Mouse (Mus musculus) MEL (cell line): ENCODE measurements around the gene Cdkl5.

Experiments
- BHLHE40 ChIP-seq: IDR thresholded peaks from 2 replicates; pipeline ENCODE4 v1.6.1; 2012; ENCODE audit warnings: low read depth, mild to moderate bottlenecking, inconsistent platforms, low read length, improper control_type of control experiment, borderline replicate concordance
- CTCF ChIP-seq, 3 experiments: IDR thresholded peaks in 2 of 3; conservative IDR thresholded peaks in 1 of 3; 2 replicates each; pipeline ENCODE4 v1.5.1; 2011 to 2012; ENCODE audit warnings: low read length in 3 of 3, low read depth in 2 of 3, mild to moderate bottlenecking in 2 of 3, improper control_type of control experiment in 1 of 3, inconsistent platforms in 1 of 3, mixed read lengths in 1 of 3, moderate library complexity in 1 of 3; ENCODE audit not compliant: control insufficient read depth in 1 of 3, insufficient read depth in 1 of 3, poor library complexity in 1 of 3, severe bottlenecking in 1 of 3
- E2F4 ChIP-seq: IDR thresholded peaks from 2 replicates; pipeline ENCODE4 v1.6.1; 2011; ENCODE audit warnings: low read depth, low read length, improper control_type of control experiment, borderline replicate concordance
- EP300 ChIP-seq, 2 experiments: IDR thresholded peaks; 2 replicates each; pipeline ENCODE4 v1.6.1; 2011; ENCODE audit warnings: improper control_type of control experiment in 2 of 2, low read length in 2 of 2, low read depth in 1 of 2, mild to moderate bottlenecking in 1 of 2
- GATA1 ChIP-seq: IDR thresholded peaks from 2 replicates; pipeline ENCODE4 v1.6.1; 2011; ENCODE audit warnings: low read depth, low read length, improper control_type of control experiment
- NRF1 ChIP-seq: IDR thresholded peaks from 2 replicates; pipeline ENCODE4 v1.6.1; 2014; ENCODE audit warnings: low read depth, mild to moderate bottlenecking, inconsistent platforms, low read length, improper control_type of control experiment, moderate library complexity; ENCODE audit not compliant: poor library complexity, insufficient read depth, severe bottlenecking
- POLR2A ChIP-seq, 2 experiments: IDR thresholded peaks; 2 replicates each; pipeline ENCODE4 v1.6.1; 2011 to 2012; ENCODE audit warnings: low read length in 2 of 2, mild to moderate bottlenecking in 2 of 2, control low read depth in 1 of 2, improper control_type of control experiment in 1 of 2, low read depth in 1 of 2, moderate library complexity in 1 of 2; ENCODE audit not compliant: control insufficient read depth in 1 of 2, insufficient read depth in 1 of 2, poor library complexity in 1 of 2
- POLR2AphosphoS2 ChIP-seq: IDR thresholded peaks from 2 replicates; pipeline ENCODE4 v1.6.1; 2011; ENCODE audit warnings: low read length, improper control_type of control experiment
- POLR2AphosphoS5 ChIP-seq: IDR thresholded peaks from 2 replicates; pipeline ENCODE4 v1.6.1; 2012; ENCODE audit warnings: low read depth, borderline replicate concordance, mild to moderate bottlenecking, inconsistent platforms, low read length, moderate library complexity, mixed read lengths
- RCOR1 ChIP-seq: IDR thresholded peaks from 2 replicates; pipeline ENCODE4 v1.6.1; 2012; ENCODE audit warnings: low read depth, mild to moderate bottlenecking, inconsistent platforms, low read length, improper control_type of control experiment
- UBTF ChIP-seq: IDR thresholded peaks from 2 replicates; pipeline ENCODE4 v1.6.1; 2012; ENCODE audit warnings: low read depth, mild to moderate bottlenecking, inconsistent platforms, low read length, improper control_type of control experiment, moderate library complexity, borderline replicate concordance; ENCODE audit not compliant: insufficient read depth
- ZNF384 ChIP-seq: IDR thresholded peaks from 2 replicates; pipeline ENCODE4 v1.6.1; 2012; ENCODE audit warnings: low read depth, mild to moderate bottlenecking, inconsistent platforms, low read length, improper control_type of control experiment

GRCm38 (mm10) chrX:161018179-161018578, 23.7 kb upstream of the Cdkl5 start:
- no peak for TF ChIP-seq CTCF (IDR thresholded peaks at IDR 0.05 in 2 of 3, conservative IDR thresholded peaks at IDR 0.05 in 1 of 3; ENCODE audit: control insufficient read depth in 1 of 3, insufficient read depth in 1 of 3, low read depth in 2 of 3, low read length in 3 of 3, poor library complexity in 1 of 3, severe bottlenecking in 1 of 3)
- TF ChIP-seq POLR2A (IDR thresholded peaks at IDR 0.05; ENCODE audit: control insufficient read depth in 1 of 2, insufficient read depth in 1 of 2, low read depth in 1 of 2, low read length in 2 of 2, poor library complexity in 1 of 2), result no peak
- no peak for TF ChIP-seq GATA1
- no peak for TF ChIP-seq POLR2AphosphoS2
- no peak for TF ChIP-seq ZNF384
- no peak for TF ChIP-seq EP300 (IDR thresholded peaks at IDR 0.05; ENCODE audit: low read depth in 1 of 2, low read length in 2 of 2)
- no peak for TF ChIP-seq UBTF
- TF ChIP-seq BHLHE40, result no peak
- no peak for TF ChIP-seq NRF1
- TF ChIP-seq POLR2AphosphoS5, result no peak
- TF ChIP-seq E2F4, result no peak
- TF ChIP-seq RCOR1, result no peak
